Mouse (Mus musculus) thymus, adult 2 months (tissue): Measurements from ENCODE around the gene Fcrlb. TPM values are rescaled to one million over a fixed set of nuclear protein-coding genes. Genes with fewer than 3 reads are reported as not detected.
A peak's percentile ranks its signal among the peaks of the same experiment; 100 is the strongest.

Source experiments
- DNase-seq: peaks from one replicate; pipeline ENCODE4 v3.0.0; 2021
- H3K27ac ChIP-seq: fragments of 200-500 bp; 2 replicates; pipeline ENCODE4 v1.5.1; 2012; ENCODE audit warnings: low read length, control low read depth; ENCODE audit not compliant: control insufficient read depth, insufficient read depth
- H3K27me3 ChIP-seq: fragments of 200-500 bp; 2 replicates; pipeline ENCODE4 v1.6.1; 2012; ENCODE audit warnings: mild to moderate bottlenecking, low read length, moderate library complexity, mixed read lengths; ENCODE audit not compliant: control insufficient read depth, insufficient read depth
- H3K36me3 ChIP-seq: fragments of 200-500 bp; 2 replicates; pipeline ENCODE4 v1.6.1; 2012; ENCODE audit warnings: mild to moderate bottlenecking, low read length, moderate library complexity; ENCODE audit not compliant: control insufficient read depth, insufficient read depth
- H3K4me1 ChIP-seq: fragments of 200-500 bp; replicated peaks from 2 replicates; pipeline ENCODE4 v1.6.1; 2012; ENCODE audit warnings: low read length; ENCODE audit not compliant: control insufficient read depth, insufficient read depth
- H3K4me3 ChIP-seq: fragments of 200-500 bp; 2 replicates; pipeline ENCODE4 v1.5.1; 2012; ENCODE audit warnings: mild to moderate bottlenecking, low read length, control low read depth, moderate library complexity; ENCODE audit not compliant: control insufficient read depth, insufficient read depth
- CTCF ChIP-seq: fragments of 200-500 bp; IDR thresholded peaks from 2 replicates; pipeline ENCODE4 v1.5.1; 2012; ENCODE audit warnings: mild to moderate bottlenecking, control low read depth, low read length, moderate library complexity, borderline replicate concordance; ENCODE audit not compliant: control insufficient read depth, poor library complexity, insufficient read depth; ENCODE audit errors: extremely low read depth
- POLR2A ChIP-seq: fragments of 200-500 bp; IDR thresholded peaks from 2 replicates; pipeline ENCODE4 v1.6.1; 2012; ENCODE audit warnings: mild to moderate bottlenecking, low read length, control low read depth, moderate library complexity; ENCODE audit not compliant: control insufficient read depth, poor library complexity, insufficient read depth; ENCODE audit errors: extremely low read depth
- WGBS: fragments of 180-500 bp; shearing (Covaris S2); methylation state at CpG from one replicate; pipeline ENCODE4 v1.1.7; 2018; 5-methylcytosine and 5-hydroxymethylcytosine counted together
- polyA plus RNA-seq: library from polyadenylated mRNA; depleted of rRNA; stranded (reverse); fragments of >200 nt; gene quantifications from 2 replicates; pipeline ENCODE4 v1.2.3, GENCODE M21; 2012

Gene Fcrlb
- polyA plus RNA-seq, 1 experiment, result 1.00 TPM

GRCm38 (mm10) chr1:170871961-170872360, 40.8 kb downstream of the Fcrlb start:
- no peak for DNase-seq
- Histone ChIP-seq H3K4me1 (peaks cover 6% of the 10 kb centered on the region; the same call in 1 of the 2 replicates), H3K4me3 (no peak overlapping the region), H3K36me3 (peaks cover 5% of the 10 kb centered on the region; the same call in 1 of the 2 replicates), H3K27me3 (no peaks in the 10 kb centered on the region; the same call in 1 of the 2 replicates), H3K27ac (no peak overlapping the region)
- 97% methylated on average over 2 of the region's 2 CpGs for WGBS
- TF ChIP-seq POLR2A (no peak), CTCF (no peak)

GRCm38 (mm10) chr1:170871402-170871801, 41.3 kb downstream of the Fcrlb start:
- DNase-seq, result no peak
- Histone ChIP-seq H3K27ac (no peak overlapping the region), H3K27me3 (no peaks in the 10 kb centered on the region; the same call in 1 of the 2 replicates), H3K36me3 (peaks cover 5% of the 10 kb centered on the region; the same call in 1 of the 2 replicates), H3K4me1 (peaks cover 6% of the 10 kb centered on the region; the same call in 1 of the 2 replicates), H3K4me3 (no peak overlapping the region)
- TF ChIP-seq POLR2A (no peak), CTCF (no peak)
- 94% methylated on average over 6 of the region's 6 CpGs for WGBS

GRCm38 (mm10) chr1:170868905-170869283, 43.8 kb downstream of the Fcrlb start:
- Histone ChIP-seq H3K36me3 (peaks cover under 1% of the 10 kb centered on the region; the same call in 1 of the 2 replicates), H3K27ac (no peak overlapping the region), H3K4me1 (peaks cover 6% of the 10 kb centered on the region; the same call in 1 of the 2 replicates), H3K4me3 (peak overlapping the region; percentile 44), H3K27me3 (no peaks in the 10 kb centered on the region; the same call in 1 of the 2 replicates)
- 18% methylated on average over 14 of the region's 14 CpGs for WGBS
- TF ChIP-seq CTCF, result no peak
- TF ChIP-seq POLR2A, result no peak
- DNase-seq, result no peak

GRCm38 (mm10) chr1:170868107-170868904, 44.4 kb downstream of the Fcrlb start:
- WGBS, result under 1% methylated on average over 33 of the region's 33 CpGs

GRCm38 (mm10) chr1:170867691-170868105, 45.0 kb downstream of the Fcrlb start, which contains the start of gene Atf6:
Atf6 (minus strand) TSS chr1:170867771.
- no peak for TF ChIP-seq POLR2A
- no peak for TF ChIP-seq CTCF
- DNase-seq, result peak; percentile 83
- no peaks in the 10 kb centered on the region for H3K36me3 ChIP-seq
- peak within 1 kb of the TSS; percentile 99 for H3K4me3 ChIP-seq
- no peaks in the 10 kb centered on the region; the same call in 1 of the 2 replicates for H3K27me3 ChIP-seq
- H3K4me1 ChIP-seq, result peaks cover 6% of the 10 kb centered on the region
- H3K27ac ChIP-seq, result no peak within 1 kb of the TSS
- WGBS, result under 1% methylated on average over 25 of the region's 25 CpGs

More at GRCm38 (mm10) chr1:170868107-170868904, 44.4 kb downstream of the Fcrlb start:
- peaks cover 6% of the 10 kb centered on the region; the same call in 1 of the 2 replicates for H3K4me1 ChIP-seq
- TF ChIP-seq CTCF (no peak), POLR2A (no peak)
- H3K27me3 ChIP-seq, result no peaks in the 10 kb centered on the region; the same call in 1 of the 2 replicates
- H3K4me3 ChIP-seq, result peak overlapping the region; percentile 44
- H3K27ac ChIP-seq, result no peak overlapping the region
- no peaks in the 10 kb centered on the region for H3K36me3 ChIP-seq
- peak; percentile 36 for DNase-seq

GRCm38 (mm10) chr1:170866992-170867690, 45.6 kb downstream of the Fcrlb start:
- Histone ChIP-seq H3K36me3 (no peaks in the 10 kb centered on the region), H3K4me3 (peak overlapping the region; percentile 99), H3K4me1 (peaks cover 10% of the 10 kb centered on the region), H3K27me3 (no peaks in the 10 kb centered on the region; the same call in 1 of the 2 replicates), H3K27ac (no peak overlapping the region)
- WGBS, result 1% methylated on average over 30 of the region's 30 CpGs
- TF ChIP-seq POLR2A (no peak), CTCF (no peak)
- DNase-seq, result no peak
